ENCODE assay signal across 29 mouse cellular contexts in the genomic region with DNA sequence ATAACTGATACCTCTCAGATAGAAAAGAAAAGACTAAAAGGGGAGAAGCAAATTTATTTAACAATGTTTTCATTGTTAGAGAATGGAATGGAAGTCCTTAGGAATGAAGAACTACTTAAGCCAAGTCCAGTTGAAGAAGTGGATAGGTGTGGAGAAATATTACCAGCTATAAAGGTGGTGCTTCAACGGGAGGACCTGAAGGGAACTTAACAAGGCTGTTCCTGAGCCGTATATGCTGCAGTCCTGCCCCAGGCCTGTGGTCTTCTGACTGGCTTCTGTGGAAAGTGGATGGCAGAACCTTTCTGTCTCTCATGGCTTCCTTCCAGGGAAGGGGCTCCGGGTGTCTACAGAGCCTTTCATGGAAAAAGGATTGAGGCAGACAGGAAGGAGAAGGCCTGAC.
"Had no signal": no experiment of that assay in that cellular context is flagged by ENCODE, and none has a peak within 500 bp of the region (broad histone marks: within the 10 kb centered on the region; RNA-seq: fewer than 3 reads in every experiment).

No protein-coding gene starts in this region.

- H3K27ac ChIP-seq: embryonic facial prominence, embryonic 10.5 days; embryonic facial prominence, embryonic 12.5 days; embryonic facial prominence, embryonic 13.5 days; embryonic facial prominence, embryonic 15.5 days; forebrain, embryonic 10.5 days; forebrain, embryonic 12.5 days; forebrain, embryonic 13.5 days; forebrain, embryonic 15.5 days; gastrocnemius, adult 2 months; heart, adult 2 months had no signal

- H3K4me2 ChIP-seq: embryonic facial prominence, embryonic 12.5 days; embryonic facial prominence, embryonic 13.5 days; embryonic facial prominence, embryonic 15.5 days; forebrain, embryonic 12.5 days; forebrain, embryonic 13.5 days; forebrain, embryonic 15.5 days had no signal

- H3K4me1 ChIP-seq: embryonic facial prominence, embryonic 10.5 days; embryonic facial prominence, embryonic 12.5 days; embryonic facial prominence, embryonic 13.5 days; embryonic facial prominence, embryonic 15.5 days; forebrain, embryonic 10.5 days; forebrain, embryonic 12.5 days; forebrain, embryonic 13.5 days; forebrain, embryonic 15.5 days had no signal

- H3K4me3 ChIP-seq: embryonic facial prominence, embryonic 10.5 days; embryonic facial prominence, embryonic 12.5 days; embryonic facial prominence, embryonic 13.5 days; embryonic facial prominence, embryonic 15.5 days; erythroblast, embryonic 14.5 days; forebrain, embryonic 10.5 days; forebrain, embryonic 12.5 days; forebrain, embryonic 13.5 days; forebrain, embryonic 15.5 days; gastrocnemius, adult 2 months; heart, adult 2 months had no signal

- H3K9ac ChIP-seq: embryonic facial prominence, embryonic 12.5 days; embryonic facial prominence, embryonic 13.5 days; embryonic facial prominence, embryonic 15.5 days; forebrain, embryonic 12.5 days; forebrain, embryonic 13.5 days; forebrain, embryonic 15.5 days; forebrain, postnatal 0 days had no signal

- DNase-seq: cerebellum, adult 2 months; cerebellum, adult 8-10 months; cerebellum, adult 9-10 months; cerebellum, adult 9-11 months; cerebellum, postnatal 10 days; cerebellum, postnatal 14 days; cerebellum, postnatal 25 days; cerebellum, postnatal 36 days; embryo, embryonic 11 days; forebrain, postnatal 0 days; gastrocnemius, adult 2 months; gastrocnemius, postnatal 10 days; gastrocnemius, postnatal 14 days; gastrocnemius, postnatal 25 days; gastrocnemius, postnatal 36 days; heart, adult 11 months; heart, adult 18-20 months; heart, adult 2 months had no signal

- H3K9me3 ChIP-seq: embryonic facial prominence, embryonic 10.5 days; embryonic facial prominence, embryonic 12.5 days; embryonic facial prominence, embryonic 13.5 days; embryonic facial prominence, embryonic 15.5 days; forebrain, embryonic 10.5 days; forebrain, embryonic 12.5 days; forebrain, embryonic 13.5 days; forebrain, embryonic 15.5 days had no signal

- H3K27me3 ChIP-seq: embryonic facial prominence, embryonic 12.5 days; embryonic facial prominence, embryonic 13.5 days; embryonic facial prominence, embryonic 15.5 days; forebrain, embryonic 12.5 days; forebrain, embryonic 13.5 days; forebrain, embryonic 15.5 days had no signal

- ATAC-seq: forebrain, embryonic 13.5 days; forebrain, embryonic 14.5 days; forebrain, embryonic 15.5 days; forebrain, embryonic 16.5 days; forebrain, postnatal 0 days had no signal

- H3K36me3 ChIP-seq: embryonic facial prominence, embryonic 10.5 days; embryonic facial prominence, embryonic 12.5 days; embryonic facial prominence, embryonic 13.5 days; embryonic facial prominence, embryonic 15.5 days; forebrain, embryonic 10.5 days; forebrain, embryonic 12.5 days; forebrain, embryonic 15.5 days had no signal
